Mouse (Mus musculus): ENCODE data around the gene Adgrb2.

Gene Adgrb2

DNA sequence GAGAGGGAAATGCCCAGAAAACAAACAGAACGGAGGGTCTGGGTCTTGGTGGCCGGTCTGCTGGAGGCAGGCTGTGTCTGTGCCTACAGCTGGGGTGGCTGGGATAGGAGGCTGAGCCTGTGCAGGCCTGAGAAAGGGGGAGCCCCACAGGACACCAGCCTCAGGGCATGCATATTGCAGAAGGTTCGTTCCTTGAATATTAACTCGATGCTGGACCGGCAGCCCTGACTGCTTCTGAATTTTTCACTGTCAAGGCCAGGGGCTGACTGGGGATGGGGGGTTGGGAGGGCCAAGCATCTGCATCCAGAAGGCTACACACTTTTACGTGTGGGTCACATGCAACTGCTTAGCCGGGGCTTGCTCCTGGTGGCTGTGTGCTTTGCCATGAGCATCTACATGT lies 48.8 kb downstream of the Adgrb2 start:
- no peak for DNase-seq (ENCODE audit: low read depth)

DNA sequence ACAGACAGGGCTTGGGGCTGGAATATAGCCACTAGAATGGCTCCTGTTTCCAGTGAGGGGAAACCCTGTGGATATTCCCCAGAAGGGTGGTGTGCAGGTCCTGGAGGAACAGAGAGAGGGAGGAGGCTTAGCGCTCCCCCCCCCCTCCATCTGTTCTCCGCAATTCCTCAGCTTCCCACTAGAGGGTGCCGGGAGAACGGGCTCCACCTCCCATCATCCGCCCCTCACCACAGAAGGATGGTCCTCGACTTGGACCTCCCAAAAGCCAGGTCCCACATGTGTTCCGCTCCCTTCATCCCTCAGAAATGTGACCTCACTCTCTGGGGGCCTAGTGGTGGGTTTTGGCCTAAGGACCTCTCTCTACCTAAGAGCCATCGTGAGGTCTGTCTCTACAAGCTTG lies 51.4 kb downstream of the Adgrb2 start:
- no peak for DNase-seq (ENCODE audit: low read depth)

DNA sequence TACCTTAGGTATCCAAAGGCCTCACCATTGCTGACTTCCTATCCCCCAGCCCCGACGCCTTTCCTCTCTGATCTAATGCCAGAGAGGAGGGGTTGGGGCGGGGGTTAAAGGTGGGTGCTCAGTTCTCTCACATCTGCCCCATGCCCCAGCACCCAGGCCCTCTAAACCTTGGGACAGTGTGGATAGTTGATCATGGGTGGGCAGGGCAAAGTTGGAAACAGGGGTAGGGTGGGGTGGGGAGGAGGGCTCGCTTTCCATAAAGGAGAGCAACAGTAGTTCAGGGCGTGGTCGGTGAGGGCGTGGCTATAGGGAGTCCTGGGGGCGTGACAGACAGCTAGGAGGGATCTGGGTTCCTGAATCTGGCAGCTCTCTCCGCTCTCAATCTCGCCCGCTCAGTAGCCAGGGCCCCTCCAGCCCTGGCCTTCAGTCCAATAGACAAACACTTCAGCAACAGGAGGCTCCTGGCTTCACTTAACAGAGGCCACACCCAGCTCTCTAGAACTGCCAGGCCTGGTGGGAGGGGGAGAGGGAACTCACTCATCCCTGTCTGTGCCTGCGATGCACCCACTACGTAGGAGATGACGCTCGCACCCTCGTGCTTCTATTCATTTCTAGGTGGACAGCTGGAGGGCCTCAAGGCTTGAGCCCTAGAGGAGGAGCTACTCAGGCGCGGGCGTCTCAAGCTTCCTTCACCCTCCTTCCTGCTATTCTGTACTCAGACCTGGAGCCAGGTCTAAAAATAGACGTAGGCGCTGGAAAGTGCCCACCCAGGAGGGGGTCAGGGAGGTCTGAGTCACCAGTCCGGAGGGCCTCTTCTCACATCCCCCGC lies 52.1 kb downstream of the Adgrb2 start:
- no peak for DNase-seq (ENCODE audit: low read depth)

DNA sequence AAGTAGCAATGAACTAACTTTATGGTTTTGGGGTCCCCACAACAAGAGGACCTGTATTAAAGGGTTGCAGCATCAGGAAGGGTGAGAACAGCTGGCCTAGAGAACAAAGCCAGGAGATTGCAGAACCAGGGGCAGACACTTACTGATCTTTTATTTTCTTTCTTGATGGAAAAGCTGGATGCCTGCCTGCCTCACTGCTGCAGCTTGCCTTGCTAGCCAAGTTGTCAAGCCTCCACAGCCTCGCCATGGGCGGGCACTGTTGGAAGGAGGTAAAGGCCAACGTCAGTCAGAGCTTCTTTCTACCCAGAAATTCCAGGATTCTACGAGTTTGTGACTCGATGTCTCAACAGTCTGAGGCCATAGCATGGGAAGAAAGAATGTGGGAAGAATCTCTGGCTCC lies 54.7 kb downstream of the Adgrb2 start:
- DNase-seq (ENCODE audit: low read depth), result no peak

DNA sequence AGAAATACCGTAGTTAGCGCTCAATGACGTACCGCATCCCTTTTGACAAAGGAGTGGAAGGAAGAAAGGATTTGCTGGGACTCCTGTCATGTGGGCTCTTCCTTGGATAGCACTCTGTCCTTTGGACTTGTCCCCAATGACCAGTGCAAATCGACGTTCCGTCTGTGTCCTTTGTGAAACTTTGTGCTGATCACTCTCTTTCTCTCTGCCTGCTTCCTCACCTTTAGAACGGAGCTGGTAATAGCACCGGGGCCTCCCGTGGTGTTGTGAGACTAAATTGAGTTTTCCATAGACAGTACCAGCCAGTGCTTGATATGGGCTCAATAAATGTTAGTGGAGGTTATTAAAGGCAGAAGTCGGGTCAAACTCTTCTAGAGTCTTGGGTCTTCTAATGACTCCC lies 56.4 kb downstream of the Adgrb2 start:
- no peak for DNase-seq (ENCODE audit: low read depth)

DNA sequence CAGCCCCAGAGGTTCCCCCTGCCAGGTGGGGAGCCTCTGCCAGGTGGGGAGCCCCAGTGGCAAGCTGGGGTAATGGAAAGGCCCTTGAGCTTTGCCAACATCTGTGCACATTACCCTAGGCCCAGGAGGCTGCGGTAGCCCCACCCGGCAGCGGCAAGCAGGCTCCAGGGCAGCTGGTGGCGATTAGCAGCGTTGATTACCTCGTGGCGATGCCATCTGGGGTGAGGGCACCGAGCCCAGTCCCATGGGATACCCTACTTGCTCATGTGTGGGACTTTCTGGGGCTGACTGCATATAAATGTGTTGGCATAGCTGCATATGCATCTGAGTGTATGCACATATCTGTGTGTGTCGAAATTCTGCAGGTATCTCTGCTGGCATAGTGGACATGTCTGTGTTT lies 59.5 kb downstream of the Adgrb2 start:
- no peak for DNase-seq (ENCODE audit: low read depth)

DNA sequence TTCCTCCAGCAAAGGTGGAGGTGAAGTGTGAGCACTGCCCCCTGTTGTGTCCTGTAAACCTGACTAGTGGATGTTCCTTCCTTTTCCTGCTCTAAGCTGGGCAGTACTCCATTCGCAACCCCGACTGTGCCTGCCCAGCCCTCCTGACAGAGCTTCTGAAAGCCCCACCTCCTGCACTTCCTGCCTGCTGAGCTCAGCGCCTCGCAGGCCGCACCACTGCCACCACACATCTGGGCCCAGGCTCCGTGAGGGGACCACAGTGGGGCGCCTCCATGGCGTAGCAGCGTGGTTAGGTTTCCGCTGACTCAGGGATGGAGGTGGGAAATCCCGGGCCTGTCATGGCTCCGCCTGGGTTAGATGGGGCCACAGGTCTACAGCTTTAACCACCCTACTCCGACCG lies 60.9 kb downstream of the Adgrb2 start:
- DNase-seq (ENCODE audit: low read depth), result peak; percentile 79

DNA sequence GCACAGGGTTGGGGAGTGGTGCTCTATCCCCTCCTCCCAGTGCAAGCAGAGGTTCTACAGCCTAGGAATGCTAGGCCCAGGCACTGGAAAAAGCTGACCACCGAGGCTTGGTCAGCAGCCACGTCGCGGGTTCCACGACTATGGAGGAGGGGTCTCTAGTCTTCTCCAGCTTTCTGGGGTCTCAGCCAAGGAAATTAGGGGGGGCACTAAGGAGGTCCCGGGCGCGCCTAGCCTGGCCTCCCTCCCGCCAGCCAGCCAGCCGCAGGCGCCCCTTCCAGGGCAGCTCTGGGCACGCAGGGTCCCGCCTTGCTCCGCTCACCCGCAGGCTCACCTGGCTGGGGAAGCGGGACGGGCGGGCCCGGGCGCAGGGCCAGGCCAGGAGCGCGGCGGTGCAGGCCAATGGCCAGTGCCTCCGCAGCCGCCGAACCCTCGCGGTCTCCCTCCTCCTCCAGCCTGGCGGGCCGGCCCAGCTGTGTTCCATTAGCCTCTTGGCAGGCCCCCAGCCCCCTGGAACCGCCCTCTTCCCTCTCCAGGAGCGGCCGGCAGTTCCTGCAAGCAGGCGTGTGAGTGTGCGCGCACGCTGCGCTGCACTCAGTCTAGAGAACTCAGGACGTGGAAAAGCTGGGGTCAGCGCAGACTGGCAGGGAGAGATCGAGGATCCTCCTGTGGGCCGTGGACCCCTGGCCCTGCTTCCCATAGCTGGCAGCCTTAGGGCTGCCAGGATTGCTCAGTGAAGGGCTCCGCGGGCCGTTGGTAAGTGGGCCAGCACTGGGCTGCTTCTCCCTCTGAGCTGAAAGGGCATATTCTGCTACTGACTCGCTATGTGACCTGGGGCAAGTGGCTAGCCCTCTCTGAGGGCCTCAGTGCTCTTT lies 62.9 kb downstream of the Adgrb2 start, which contains the start of gene Col16a1:
Gene Col16a1 (plus strand): TSS at position 510 of the 872 bp plus-strand sequence.
- DNase-seq (ENCODE audit: low read depth), result no peak

DNA sequence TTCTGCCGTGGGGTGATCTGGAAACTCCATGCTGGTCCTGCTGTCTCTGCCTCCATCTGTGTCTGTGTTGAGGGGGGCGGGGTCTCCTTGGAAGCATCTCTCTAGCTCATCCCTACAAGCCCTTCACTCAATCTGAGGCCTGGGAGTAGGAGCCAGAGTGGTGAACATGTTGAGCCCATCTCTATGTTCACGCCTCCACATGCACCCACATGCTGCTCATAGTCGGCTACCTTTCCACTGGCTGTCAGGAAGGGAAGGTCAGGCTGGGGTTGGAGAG lies 63.5 kb downstream of the Adgrb2 start:
- DNase-seq (ENCODE audit: low read depth), result no peak

DNA sequence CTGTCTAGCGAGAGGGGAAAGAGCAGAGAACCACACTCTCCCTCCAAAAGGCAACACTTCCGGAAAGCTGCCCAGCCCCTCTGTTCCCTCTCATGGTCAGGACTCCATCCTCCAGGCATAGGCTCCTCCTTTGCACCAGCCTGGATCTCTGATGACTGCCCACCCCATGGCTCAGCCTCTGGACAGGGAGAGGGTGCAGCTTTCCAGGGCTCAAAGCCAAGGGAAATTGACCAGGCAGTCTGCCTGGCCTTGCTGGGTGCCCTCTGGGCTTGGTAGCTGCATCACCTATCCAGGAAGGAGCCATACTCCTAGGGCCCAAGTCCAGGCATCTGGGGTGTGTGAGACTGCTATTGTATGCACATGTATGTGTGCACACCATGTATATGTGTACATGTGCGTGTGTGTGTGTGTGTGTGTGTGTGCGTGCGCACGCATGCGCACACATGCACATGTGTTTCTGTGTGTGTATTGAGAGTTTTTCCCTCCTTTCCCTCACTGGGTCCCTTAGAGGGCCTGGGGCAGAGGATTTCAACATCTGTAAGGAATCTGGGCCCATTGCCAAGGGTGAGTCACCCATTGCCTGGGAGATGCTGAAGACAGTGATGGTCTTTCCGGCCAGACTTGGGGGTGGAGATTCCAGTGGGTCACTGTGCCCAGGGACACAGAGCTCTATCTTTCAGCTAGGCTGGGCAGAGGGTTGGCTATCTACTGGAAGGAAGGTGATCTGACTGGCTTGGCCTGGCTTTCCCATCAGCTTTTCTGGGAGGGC lies 65.6 kb downstream of the Adgrb2 start:
- peak; percentile 82 for DNase-seq (ENCODE audit: low read depth)

DNA sequence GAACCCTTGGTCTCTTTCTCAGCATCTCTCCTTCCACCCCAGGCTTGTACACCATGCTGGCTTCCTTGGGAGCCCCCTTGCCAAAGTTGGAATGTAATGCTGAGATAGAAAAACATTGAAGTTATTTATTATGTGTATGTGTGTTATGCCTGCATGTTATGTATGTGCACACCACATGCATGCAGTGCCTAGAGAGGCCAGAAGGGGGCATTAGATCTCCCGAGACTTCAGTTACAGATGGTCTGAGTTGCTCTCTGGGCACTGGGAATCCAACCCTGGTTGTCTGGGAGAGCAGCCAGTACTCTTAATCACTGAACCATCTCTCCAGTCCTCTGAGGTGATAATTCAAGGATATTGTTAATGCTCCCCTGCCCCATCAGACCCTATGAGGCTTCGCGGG lies 67.6 kb downstream of the Adgrb2 start:
- no peak for DNase-seq (ENCODE audit: low read depth)

DNA sequence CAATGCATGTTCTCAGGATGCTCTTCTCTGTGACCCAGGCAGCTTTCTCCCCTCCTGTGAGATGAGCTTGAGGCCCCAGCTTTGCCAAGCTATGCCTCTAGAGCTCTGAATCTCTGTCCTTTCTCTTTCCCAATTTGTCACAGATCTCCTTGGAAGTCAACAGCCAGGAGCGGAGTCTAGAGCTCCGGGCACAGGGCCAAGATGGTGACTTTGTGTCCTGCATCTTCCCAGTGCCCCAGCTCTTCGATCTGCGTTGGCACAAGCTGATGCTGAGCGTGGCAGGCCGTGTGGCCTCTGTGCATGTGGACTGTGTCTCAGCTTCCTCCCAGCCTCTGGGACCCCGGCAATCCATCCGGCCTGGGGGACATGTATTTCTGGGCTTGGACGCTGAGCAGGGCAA lies 68.4 kb downstream of the Adgrb2 start:
- DNase-seq (ENCODE audit: low read depth), result no peak

DNA sequence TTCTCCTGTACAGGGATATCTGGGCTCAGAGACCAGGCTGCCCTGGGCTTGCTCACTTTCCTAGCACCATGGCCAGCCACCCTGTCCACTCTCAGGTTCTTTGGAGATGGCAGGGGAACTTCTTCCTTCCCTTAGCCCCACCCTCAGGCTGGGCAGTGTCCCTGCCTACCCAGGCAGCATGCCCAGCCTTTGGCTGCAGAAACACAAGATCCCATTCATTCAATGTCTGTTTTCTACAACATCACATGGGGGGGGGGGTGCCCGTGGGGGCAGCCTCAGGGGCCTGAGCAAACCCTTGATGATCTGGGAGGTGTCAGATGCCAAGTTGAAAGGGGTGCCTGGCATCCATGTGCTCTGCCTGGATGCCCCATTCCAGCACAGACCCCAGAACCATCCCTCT lies 70.1 kb downstream of the Adgrb2 start:
- DNase-seq (ENCODE audit: low read depth), result peak; percentile 38

DNA sequence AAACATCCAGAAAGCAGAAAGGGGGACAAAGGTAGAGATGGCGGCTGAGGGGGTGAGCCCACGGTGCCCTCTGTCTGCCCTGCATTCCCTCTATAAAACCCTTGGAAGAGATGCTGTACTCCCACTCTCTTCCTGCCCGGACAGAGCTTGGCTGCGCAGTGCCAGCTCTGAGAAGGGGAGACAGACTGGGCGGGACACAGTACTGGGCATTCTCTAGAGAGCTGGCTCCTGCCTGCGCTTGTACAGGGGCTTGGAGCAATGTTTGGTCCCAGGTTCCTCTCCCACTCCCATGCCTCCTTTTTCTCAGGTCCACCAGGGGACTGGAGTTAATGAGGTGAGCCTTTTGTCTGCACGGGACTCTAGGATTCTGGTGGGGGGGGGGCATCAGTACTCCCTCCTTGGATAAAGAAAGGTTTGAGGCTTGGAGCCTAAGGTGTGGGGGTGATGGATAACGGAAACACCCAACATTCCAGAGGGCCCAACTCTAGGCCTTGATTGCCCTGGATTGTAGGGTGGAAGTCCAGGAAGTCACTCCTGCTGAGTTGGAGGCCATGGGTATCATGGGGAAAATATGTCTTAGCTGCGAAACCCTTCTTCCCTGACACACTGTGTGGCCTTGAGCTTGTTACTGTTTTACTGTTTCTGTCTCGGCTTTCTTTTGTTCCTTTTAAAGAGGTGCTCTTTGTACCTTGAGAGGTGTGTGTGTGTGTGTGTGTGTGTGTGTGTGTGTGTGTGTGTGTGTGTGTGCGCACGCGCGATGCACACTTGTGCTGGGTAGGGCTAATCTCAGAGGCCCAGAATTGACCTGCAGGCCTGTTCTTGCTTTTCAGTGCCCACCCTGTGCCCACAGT lies 70.7 kb downstream of the Adgrb2 start:
- DNase-seq (ENCODE audit: low read depth), result no peak

DNA sequence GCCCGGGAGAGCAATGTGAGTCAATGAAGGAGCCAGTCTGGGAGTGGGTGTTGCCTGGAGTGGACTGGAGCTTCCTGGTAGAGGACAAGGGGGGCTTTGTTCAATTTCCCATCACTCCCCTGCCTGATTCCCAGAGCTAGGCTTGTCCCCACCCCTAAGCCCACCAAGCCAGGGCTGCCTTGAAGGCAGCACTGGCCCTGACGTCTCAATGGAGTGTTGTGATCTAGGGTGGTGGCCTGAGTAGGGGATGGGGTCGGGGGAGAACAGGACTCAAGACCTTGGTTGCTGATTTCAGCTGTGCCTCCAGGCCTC lies 71.3 kb downstream of the Adgrb2 start:
- no peak for DNase-seq (ENCODE audit: low read depth)

DNA sequence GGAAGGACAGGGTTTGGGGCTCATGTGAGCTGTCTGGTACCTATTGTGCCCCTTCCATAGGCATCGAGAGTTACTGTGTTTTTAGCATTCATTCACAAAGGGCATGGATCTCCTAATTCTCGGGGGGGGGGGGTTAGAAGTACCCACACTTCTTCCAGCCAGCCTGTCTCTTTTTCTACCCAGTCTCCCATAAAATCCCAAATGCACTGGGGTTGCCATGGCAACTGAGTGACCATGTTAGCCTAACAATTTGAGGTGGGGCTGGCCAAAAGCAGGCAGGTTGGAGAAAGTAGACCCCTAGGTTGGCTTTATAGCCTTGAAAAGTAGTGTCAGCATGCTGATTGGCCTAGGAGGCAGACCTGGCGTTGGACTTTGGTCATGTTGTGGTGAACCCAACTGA lies 71.8 kb downstream of the Adgrb2 start:
- DNase-seq (ENCODE audit: low read depth), result no peak

DNA sequence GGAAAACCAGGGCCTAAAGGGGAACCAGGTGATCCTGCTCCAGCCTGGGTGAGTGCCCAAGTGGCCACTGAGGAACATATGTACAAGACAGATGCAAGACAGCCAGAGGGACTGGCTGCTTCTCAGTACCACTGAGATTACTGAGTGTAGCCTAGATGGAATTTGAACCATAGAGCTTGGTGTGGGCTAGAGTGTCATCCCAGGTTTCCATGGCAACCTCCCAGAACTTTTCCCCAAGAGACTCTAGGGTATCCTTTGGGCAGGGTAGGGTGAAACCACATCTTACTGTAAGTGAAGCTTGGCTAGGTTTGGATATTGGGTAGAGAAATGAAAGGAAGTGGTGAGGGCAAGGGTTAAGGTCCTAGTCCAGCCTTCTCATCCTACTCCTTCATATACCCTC lies 76.3 kb downstream of the Adgrb2 start:
- DNase-seq (ENCODE audit: low read depth), result no peak

DNA sequence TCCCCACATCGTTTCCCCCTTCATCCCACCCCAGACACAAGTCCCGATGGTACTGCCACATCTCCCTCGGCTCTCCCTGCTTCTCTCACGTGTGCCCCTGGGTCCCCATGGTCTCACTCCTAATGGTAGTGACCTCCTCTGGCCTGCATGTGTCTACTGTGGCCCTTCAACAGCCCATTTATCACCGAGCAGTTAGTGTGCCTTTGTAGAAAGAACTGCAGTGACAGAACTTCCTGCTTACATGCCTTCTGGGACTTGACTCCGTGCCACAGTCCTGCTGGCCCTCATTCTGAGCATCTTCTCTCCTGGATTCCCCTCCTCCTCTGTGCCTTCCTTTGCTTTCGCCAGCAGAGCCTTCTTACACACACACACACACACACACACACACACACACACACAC lies 78.5 kb downstream of the Adgrb2 start:
- DNase-seq (ENCODE audit: low read depth), result no peak

DNA sequence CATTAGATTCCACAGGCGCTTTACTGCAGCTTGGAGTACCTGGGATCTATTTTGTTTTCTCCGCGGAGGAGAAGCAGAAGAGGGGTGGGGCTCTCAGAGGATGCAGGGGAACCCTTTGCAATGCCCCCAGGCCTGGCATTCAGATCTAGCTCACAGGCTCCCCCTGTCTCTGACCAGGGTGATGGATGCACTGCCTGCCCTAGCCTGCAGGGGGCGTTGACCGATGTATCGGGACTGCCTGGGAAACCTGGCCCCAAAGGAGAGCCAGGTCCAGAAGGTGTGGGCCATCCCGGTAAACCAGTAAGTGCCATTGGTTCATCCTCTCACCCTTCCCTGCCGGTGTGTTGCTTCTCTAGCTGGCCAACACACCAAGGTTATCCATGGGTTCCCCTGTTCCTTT lies 82.1 kb downstream of the Adgrb2 start:
- peak; percentile 28 for DNase-seq (ENCODE audit: low read depth)

DNA sequence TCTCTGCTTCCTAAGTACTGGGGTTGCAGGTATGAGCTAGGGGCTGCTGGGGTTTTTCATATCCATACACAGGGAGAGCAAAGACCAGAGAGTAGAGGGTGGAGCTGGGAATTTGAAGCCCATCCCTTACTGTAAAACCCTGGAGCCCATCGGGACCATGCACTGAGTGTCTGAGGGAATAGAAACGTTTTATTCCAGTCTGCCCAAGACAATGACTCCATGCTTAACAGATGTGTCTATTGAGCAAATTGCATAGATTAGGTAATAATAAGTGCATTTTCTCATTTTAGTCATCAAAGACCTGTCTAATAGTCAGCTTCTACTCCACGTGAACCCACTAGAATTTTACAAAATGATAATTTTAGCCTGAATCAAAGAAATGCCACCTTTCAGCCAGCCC lies 85.9 kb downstream of the Adgrb2 start:
- DNase-seq (ENCODE audit: low read depth), result no peak

DNA sequence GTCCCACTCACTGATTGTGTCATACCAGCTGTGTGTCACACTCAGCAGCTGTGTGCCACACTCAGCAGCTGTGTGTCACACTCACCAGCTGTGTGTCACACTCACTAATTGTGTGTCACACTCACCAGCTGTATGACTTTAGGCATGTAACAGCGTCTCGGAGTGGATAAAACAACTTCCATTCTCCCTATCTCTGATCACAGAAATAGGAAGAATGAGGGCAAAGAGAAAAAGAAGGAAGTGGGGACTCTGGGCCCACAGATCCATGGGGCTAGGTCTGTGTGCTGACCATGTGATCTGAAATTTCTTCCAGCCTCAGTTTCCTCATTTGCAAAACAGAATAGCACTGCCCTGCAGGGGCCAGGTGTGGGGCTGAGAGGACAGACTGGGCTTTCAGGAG lies 87.1 kb downstream of the Adgrb2 start:
- peak; percentile 11 for DNase-seq (ENCODE audit: low read depth)
